Mouse (Mus musculus) forebrain, postnatal 0 days (tissue): Measurements from ENCODE around the gene Agpat1. TPM values are rescaled to one million over a fixed set of nuclear protein-coding genes. Genes with fewer than 3 reads are reported as not detected.

Experiments used
- ATAC-seq: fragments of 200-750 bp; cut with Nextera tagmentation; 2 replicates; pipeline ENCODE4 v1.8.0; 2017; ENCODE audit warnings: mild to moderate bottlenecking, moderate library complexity
- DNase-seq: peaks from one replicate; pipeline ENCODE4 v3.0.0-alpha.2; 2015
- H3K27ac ChIP-seq: fragments of 300-500 bp; sonication (generic); 2 replicates; pipeline ENCODE4 v1.5.1; 2014; ENCODE audit warnings: low read depth, mild to moderate bottlenecking, antibody characterized with exemption, low read length, moderate library complexity, mixed read lengths
- H3K27me3 ChIP-seq: fragments of 300-500 bp; sonication (generic); 2 replicates; pipeline ENCODE4 v1.6.1; 2014; ENCODE audit warnings: mild to moderate bottlenecking, low read length, mixed read lengths; ENCODE audit not compliant: insufficient read depth
- H3K36me3 ChIP-seq: fragments of 300-500 bp; sonication (generic); 2 replicates; pipeline ENCODE4 v1.6.1; 2014; ENCODE audit warnings: mild to moderate bottlenecking, moderate library complexity; ENCODE audit not compliant: insufficient read depth
- H3K4me1 ChIP-seq: fragments of 300-500 bp; sonication (generic); 2 replicates; pipeline ENCODE4 v1.6.1; 2014; ENCODE audit warnings: antibody characterized with exemption; ENCODE audit not compliant: insufficient read depth
- H3K4me2 ChIP-seq: fragments of 300-500 bp; sonication (generic); 2 replicates; pipeline ENCODE4 v1.6.1; 2014; ENCODE audit warnings: low read depth, mild to moderate bottlenecking, moderate library complexity
- H3K4me3 ChIP-seq: fragments of 300-500 bp; sonication (generic); 2 replicates; pipeline ENCODE4 v1.5.1; 2014; ENCODE audit warnings: low read depth, low read length, mixed read lengths
- H3K9ac ChIP-seq: fragments of 300-500 bp; sonication (generic); 2 replicates; pipeline ENCODE4 v1.6.1; 2014; ENCODE audit warnings: mild to moderate bottlenecking
- H3K9me3 ChIP-seq: fragments of 300-500 bp; sonication (generic); 2 replicates; pipeline ENCODE4 v1.6.1; 2016; ENCODE audit warnings: low read length
- CTCF ChIP-seq: sonication (generic); IDR thresholded peaks from 2 replicates; pipeline ENCODE4 v1.5.1; 2016; ENCODE audit warnings: antibody characterized with exemption, control low read depth, low read depth
- WGBS: fragments of 180-500 bp; shearing (Covaris S2); extraction: QIAGEN DNeasy Blood & Tissue Kit; methylation state at CpG from one replicate; pipeline ENCODE4 v1.1.7; 2014; 5-methylcytosine and 5-hydroxymethylcytosine counted together
- polyA plus RNA-seq: library from polyadenylated mRNA; unstranded; fragments of >200 nt; fragmentation: Nextera tagmentation; extraction: Ambion mirVana; gene quantifications from 2 replicates; pipeline ENCODE4 v1.2.1, GENCODE M21; 2015
- total RNA-seq: library from RNA; depleted of rRNA; stranded (reverse); fragments of >200 nt; gene quantifications from 2 replicates; pipeline ENCODE4 v1.2.3, GENCODE M21; 2014

Agpat1 gene
- total and polyA plus RNA-seq, 2 experiments from 2014 or later: 104 to 217 TPM

GRCm38 (mm10) chr17:34571875-34572274 lies 32.2 kb upstream of the Agpat1 start:
- no peaks in the 10 kb centered on the region for H3K27me3 ChIP-seq
- no peak overlapping the region for H3K4me3 ChIP-seq
- peak; percentile 53 for TF ChIP-seq CTCF
- ATAC-seq (no peak), DNase-seq (no peak)
- 13% methylated on average over 5 of the region's 5 CpGs for WGBS
- no peaks in the 10 kb centered on the region for H3K9me3 ChIP-seq
- H3K9ac ChIP-seq: no peak overlapping the region
- H3K4me1 ChIP-seq: no peaks in the 10 kb centered on the region
- no peak overlapping the region for H3K4me2 ChIP-seq
- no peak overlapping the region for H3K27ac ChIP-seq
- no peaks in the 10 kb centered on the region for H3K36me3 ChIP-seq

GRCm38 (mm10) chr17:34572361-34572760 lies 31.7 kb upstream of the Agpat1 start:
- no peaks in the 10 kb centered on the region for H3K9me3 ChIP-seq
- H3K4me3 ChIP-seq: no peak overlapping the region
- no peak overlapping the region for H3K27ac ChIP-seq
- no peak for TF ChIP-seq CTCF
- no peaks in the 10 kb centered on the region for H3K27me3 ChIP-seq
- ATAC-seq (no peak), DNase-seq (no peak)
- no peak overlapping the region for H3K9ac ChIP-seq
- H3K4me1 ChIP-seq: no peaks in the 10 kb centered on the region
- H3K4me2 ChIP-seq: no peak overlapping the region
- WGBS: 13% methylated on average over 15 of the region's 15 CpGs
- no peaks in the 10 kb centered on the region for H3K36me3 ChIP-seq

DNA sequence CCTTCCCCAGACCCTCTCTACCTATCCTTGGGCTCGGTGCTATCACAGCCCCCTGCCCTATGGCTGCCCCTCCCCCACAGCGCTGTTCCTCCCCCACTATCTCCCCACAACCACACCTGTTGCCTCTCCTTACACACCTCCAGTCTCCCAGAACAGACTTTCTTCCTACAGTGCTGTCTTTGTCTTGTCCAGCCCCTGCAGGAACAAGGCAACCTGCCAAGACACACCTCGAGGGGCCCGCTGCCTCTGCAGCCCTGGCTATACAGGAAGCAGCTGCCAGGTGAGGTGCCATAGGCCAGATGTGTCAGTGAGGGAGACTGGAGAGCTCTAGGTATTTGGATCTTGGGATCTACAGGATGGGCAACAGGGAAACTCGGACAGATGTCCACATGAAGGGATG lies 27.5 kb upstream of the Agpat1 start:
- Histone ChIP-seq H3K9ac (no peak overlapping the region), H3K36me3 (no peaks in the 10 kb centered on the region), H3K27me3 (no peaks in the 10 kb centered on the region), H3K4me1 (no peaks in the 10 kb centered on the region), H3K9me3 (no peaks in the 10 kb centered on the region), H3K4me2 (no peak overlapping the region), H3K27ac (no peak overlapping the region), H3K4me3 (no peak overlapping the region)
- 67% methylated on average over 5 of the region's 5 CpGs for WGBS
- ATAC-seq (no peak), DNase-seq (no peak)
- TF ChIP-seq CTCF: no peak

DNA sequence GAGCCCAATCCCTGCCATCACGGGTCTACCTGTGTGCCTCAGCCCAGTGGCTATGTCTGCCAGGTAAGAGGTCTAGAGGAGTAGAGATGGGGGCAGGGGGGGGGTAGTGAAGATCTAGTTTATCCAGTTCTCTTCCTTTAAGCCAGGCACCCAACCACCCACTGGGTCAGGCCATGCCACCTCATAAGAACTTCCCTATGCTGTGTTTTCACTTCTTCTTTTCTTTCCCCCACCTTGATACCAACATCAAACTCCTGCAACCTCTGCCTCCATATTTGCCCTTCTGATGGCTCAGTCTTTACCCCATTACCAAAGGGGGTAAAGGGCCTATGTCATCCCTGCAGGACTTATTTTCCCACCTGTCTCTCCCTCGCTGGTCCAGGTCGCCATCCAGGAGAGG lies 26.0 kb upstream of the Agpat1 start:
- ATAC-seq (no peak), DNase-seq (no peak)
- no peaks in the 10 kb centered on the region for H3K4me1 ChIP-seq
- H3K27ac ChIP-seq: no peak overlapping the region
- no peak overlapping the region for H3K9ac ChIP-seq
- TF ChIP-seq CTCF: no peak
- no peaks in the 10 kb centered on the region for H3K27me3 ChIP-seq
- no peaks in the 10 kb centered on the region for H3K9me3 ChIP-seq
- no peaks in the 10 kb centered on the region for H3K36me3 ChIP-seq
- WGBS: 83% methylated on average over 3 of the region's 3 CpGs
- H3K4me3 ChIP-seq: no peak overlapping the region
- no peak overlapping the region for H3K4me2 ChIP-seq

DNA sequence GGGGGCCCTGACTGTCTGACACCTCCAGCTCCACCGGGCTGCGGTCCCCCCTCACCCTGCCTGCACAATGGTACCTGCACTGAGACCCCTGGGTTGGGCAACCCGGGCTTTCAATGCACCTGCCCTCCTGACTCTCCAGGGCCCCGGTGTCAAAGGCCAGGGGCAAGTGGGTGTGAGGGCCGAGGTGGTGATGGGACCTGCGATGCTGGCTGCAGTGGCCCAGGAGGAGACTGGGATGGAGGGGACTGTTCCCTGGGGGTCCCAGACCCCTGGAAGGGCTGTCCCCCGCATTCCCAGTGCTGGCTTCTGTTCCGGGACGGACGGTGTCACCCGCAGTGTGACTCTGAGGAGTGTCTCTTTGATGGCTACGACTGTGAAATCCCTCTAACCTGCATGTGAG lies 21.5 kb upstream of the Agpat1 start:
- no peak overlapping the region for H3K4me2 ChIP-seq
- 91% methylated on average over 12 of the region's 12 CpGs for WGBS
- DNase-seq (no peak), ATAC-seq (no peak)
- H3K36me3 ChIP-seq: no peaks in the 10 kb centered on the region
- no peaks in the 10 kb centered on the region for H3K27me3 ChIP-seq
- H3K4me1 ChIP-seq: peaks cover 9% of the 10 kb centered on the region
- H3K9me3 ChIP-seq: no peaks in the 10 kb centered on the region
- H3K9ac ChIP-seq: no peak overlapping the region
- no peak overlapping the region for H3K4me3 ChIP-seq
- no peak overlapping the region for H3K27ac ChIP-seq
- no peak for TF ChIP-seq CTCF

DNA sequence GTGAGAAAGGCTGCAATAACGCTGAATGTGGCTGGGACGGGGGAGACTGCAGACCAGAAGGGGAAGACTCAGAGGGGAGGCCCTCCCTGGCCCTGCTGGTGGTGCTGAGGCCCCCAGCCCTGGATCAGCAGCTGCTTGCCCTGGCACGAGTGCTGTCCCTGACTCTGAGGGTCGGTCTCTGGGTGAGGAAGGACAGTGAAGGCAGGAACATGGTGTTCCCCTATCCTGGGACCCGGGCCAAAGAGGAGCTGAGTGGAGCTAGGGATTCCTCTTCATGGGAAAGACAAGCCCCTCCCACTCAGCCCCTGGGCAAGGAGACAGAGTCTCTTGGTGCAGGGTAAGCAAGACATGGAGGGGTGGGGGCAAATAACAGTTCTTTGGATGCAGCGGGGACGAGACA lies 20.7 kb upstream of the Agpat1 start:
- WGBS: 51% methylated on average over 7 of the region's 7 CpGs
- Histone ChIP-seq H3K9ac (no peak overlapping the region), H3K27ac (no peak overlapping the region), H3K9me3 (no peaks in the 10 kb centered on the region), H3K4me3 (no peak overlapping the region), H3K36me3 (no peaks in the 10 kb centered on the region), H3K27me3 (no peaks in the 10 kb centered on the region), H3K4me2 (no peak overlapping the region), H3K4me1 (peaks cover 16% of the 10 kb centered on the region)
- no peak for ATAC-seq
- no peak for DNase-seq
- no peak for TF ChIP-seq CTCF

GRCm38 (mm10) chr17:34583819-34584218 lies 20.2 kb upstream of the Agpat1 start:
- no peak for TF ChIP-seq CTCF
- Histone ChIP-seq H3K27ac (no peak overlapping the region), H3K4me3 (no peak overlapping the region), H3K9me3 (no peaks in the 10 kb centered on the region), H3K4me2 (no peak overlapping the region), H3K9ac (no peak overlapping the region), H3K27me3 (no peaks in the 10 kb centered on the region), H3K36me3 (no peaks in the 10 kb centered on the region), H3K4me1 (peaks cover 17% of the 10 kb centered on the region)
- ATAC-seq: no peak
- WGBS: 94% methylated on average over 8 of the region's 8 CpGs
- DNase-seq: no peak

GRCm38 (mm10) chr17:34585121-34585520 lies 18.9 kb upstream of the Agpat1 start:
- Histone ChIP-seq H3K27ac (no peak overlapping the region), H3K4me2 (no peak overlapping the region), H3K4me1 (peaks cover 17% of the 10 kb centered on the region), H3K4me3 (no peak overlapping the region), H3K36me3 (no peaks in the 10 kb centered on the region), H3K9me3 (no peaks in the 10 kb centered on the region), H3K9ac (no peak overlapping the region), H3K27me3 (no peaks in the 10 kb centered on the region)
- ATAC-seq (no peak), DNase-seq (no peak)
- WGBS: 85% methylated on average over 8 of the region's 8 CpGs
- no peak for TF ChIP-seq CTCF
